Mouse (Mus musculus) G1E (cell line): Measurements from ENCODE around the gene Clcn3.

Experiments used
- CTCF ChIP-seq: IDR thresholded peaks from 2 replicates; pipeline ENCODE4 v1.5.1; 2012; ENCODE audit warnings: low read depth, low read length, inconsistent platforms, mixed read lengths
- TAL1 ChIP-seq: conservative IDR thresholded peaks from 2 replicates; pipeline ENCODE4 v1.6.1; 2012; ENCODE audit warnings: low read depth, low read length, inconsistent platforms, mixed read lengths

DNA sequence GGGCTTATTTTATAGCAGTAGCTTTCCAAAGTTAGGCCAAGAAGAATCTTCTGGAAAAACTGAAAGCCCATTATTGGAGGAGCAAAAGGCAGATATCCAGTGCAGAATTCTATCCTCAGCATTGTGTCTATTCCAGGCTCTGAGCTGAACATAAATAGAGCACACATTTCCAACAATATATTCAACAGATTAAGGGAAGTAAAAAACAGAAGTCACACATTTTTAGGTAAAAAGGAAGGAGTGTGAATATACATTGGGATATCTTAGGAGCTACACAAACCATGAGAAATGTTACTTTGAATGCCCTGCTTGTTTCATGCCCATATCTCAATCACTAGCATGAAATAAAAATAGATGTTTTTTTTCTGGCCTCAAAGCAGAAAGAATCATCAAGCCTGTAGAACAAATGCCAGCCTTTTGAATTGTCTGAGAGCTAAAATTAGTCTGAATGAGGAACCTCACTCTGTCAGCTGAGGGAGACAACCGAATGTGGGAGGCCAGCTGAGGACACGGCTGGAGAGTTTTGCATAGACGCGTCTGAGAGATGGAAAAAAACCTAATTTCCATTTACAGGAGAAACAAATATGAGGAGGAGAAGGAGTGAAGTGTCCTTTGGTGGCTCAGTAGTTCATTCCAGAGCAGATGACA is 115.5 kb downstream of the Clcn3 start:
- TF ChIP-seq CTCF (no peak), TAL1 (no peak)
